Mouse (Mus musculus): Measurements from ENCODE around the gene Myh14. TPM values are rescaled to one million over a fixed set of nuclear protein-coding genes. Genes with fewer than 3 reads are reported as not detected.
A peak's percentile ranks its signal among the peaks of the same experiment; 100 is the strongest.

Gene Myh14
- total RNA-seq, 2 experiments from 2014 or later: 11.8 to 14.3 TPM

DNA sequence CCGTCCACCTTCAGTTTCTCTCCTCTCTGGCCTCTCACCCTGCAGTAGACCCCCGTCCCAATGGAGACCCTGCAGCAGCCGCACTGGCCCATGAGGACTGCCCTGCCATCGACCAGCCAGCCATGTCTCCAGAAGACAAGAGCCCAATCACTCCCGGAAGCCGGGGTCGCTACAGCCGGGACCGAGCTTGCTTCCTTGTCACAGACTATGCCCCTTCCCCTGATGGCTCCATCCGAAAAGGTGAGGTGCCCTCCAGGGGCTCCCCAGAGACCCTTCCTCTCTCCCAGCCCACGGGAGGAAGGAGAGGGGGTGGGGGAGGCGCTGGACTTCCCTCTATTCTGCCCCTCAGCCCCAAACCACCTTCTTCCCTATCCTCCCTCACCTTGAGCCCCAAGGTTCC, 72.3 kb downstream of the Myh14 start:
- no peak for DNase-seq

DNA sequence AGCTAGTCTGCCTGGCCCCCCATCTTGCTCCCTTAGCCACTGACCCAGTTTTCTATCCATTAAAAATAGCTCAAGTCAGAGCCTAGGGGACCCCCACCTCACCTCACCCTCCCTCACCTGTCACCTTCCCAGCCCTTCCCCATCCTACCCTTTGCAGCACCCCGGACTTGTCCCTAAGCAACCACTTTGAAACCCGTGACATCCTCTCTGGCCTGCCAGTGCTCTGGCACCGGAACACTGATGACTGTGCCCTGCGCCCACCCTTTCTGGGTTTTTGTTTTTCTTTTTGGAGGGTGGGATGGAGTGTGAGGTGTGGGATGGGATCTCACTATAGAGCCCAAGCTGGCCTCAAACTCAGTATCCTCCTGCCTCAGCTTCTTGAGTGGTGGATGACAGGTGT, 73.0 kb downstream of the Myh14 start:
- no peak for DNase-seq

GRCm38 (mm10) chr7:44596996-44597538, 73.6 kb downstream of the Myh14 start:
- DNase-seq: no peak

DNA sequence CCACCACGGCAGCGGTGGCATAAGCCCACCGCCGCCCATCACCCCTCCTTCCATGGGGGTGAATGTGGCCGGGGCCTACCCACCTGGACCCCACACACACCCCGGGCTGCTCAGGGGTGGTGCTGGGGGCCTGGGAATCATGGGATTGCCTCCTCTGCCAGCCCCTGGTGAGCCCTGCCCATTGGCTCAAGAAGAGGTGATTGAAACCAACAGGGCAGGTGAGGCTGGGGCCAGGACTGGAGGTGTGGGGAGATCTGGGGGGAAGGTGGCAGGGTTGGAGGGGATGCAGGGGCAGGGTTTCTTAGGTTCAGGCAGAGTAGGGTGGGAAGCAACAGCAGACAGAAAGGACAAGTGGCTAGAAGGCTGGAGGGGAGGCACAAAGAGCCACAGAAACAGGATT, 74.6 kb downstream of the Myh14 start:
- DNase-seq: no peak

DNA sequence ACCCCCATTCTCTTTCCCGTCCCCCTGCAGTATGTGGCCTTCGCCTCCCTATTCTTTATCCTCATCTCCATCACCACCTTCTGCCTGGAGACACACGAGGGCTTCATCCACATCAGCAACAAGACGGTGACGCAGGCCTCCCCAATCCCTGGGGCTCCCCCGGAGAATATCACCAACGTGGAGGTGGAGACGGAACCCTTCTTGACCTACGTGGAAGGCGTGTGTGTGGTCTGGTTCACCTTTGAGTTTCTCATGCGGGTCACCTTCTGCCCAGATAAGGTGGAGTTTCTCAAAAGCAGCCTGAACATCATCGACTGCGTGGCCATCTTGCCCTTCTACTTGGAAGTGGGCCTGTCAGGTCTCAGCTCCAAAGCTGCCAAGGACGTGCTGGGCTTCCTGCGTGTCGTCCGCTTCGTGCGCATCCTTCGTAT, 75.5 kb downstream of the Myh14 start:
- no peak for DNase-seq

DNA sequence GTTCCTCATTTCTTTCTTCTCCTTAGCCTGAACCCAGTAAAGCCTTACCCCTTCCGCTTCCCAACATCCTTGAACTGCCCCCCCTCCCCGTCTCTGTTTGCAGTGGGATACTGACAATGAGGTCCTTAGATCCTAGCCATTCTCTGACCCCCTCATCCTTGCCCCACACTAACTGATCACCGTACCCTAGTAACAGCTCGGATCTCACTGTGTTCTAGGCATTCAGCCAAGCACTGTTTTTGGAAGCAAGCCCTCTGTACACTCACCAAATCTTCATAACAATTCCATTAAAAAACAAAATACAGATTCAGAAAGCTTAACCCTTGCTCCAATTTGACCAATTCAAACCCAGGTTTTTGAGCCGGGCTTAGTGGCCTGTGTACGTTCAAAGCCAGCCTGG, 76.4 kb downstream of the Myh14 start:
- DNase-seq: no peak

DNA sequence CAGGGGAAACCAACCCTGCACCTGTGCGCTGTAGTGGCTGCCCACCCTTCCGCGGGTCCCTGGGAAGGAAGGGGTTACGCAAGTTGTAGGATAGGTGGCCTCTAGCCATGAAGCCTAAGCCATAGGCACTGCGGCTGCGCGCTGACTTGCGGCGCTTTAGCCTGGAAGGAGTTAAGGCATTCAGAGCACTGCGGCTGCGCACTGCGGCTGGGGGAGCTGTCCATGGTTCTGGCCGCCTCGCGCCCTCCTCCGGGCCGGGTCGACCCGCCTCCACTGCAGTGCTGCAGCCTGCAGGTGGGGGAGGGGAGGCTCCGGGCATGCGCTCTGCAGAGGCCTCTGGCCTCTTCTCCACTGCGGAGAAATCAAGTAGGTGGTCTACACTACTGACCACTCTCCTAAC, 76.9 kb downstream of the Myh14 start:
- DNase-seq: peak; percentile 93

DNA sequence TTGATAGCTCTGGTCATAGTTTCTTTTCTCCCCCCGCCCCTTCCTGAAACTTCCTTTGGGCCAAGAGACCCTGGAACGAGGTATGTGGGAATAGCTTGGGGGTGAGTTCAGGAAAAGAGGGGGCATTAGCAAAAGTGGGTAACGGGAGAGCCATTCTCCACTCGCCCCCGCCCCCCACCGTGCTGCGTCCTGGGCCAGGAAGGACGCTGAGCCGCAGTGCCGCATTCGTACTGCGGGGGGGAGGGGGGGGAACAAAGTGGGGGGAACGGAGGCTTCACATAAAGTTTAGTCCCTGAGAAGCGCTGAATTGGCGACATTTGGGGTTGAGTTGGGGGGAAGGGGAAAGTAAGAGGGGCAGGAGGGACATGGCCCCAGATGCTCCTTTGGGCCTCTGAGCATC, 77.6 kb downstream of the Myh14 start:
- DNase-seq: no peak

- DNase-seq: no peak
Observed at GRCm38 (mm10) chr7:44591348-44592116, 79.1 kb downstream of the Myh14 start.

GRCm38 (mm10) chr7:44590402-44591347, 80.0 kb downstream of the Myh14 start, which contains the start of gene Kcnc3:
Kcnc3 (plus strand) TSS chr7:44590664.
- DNase-seq: peak; percentile 83

DNA sequence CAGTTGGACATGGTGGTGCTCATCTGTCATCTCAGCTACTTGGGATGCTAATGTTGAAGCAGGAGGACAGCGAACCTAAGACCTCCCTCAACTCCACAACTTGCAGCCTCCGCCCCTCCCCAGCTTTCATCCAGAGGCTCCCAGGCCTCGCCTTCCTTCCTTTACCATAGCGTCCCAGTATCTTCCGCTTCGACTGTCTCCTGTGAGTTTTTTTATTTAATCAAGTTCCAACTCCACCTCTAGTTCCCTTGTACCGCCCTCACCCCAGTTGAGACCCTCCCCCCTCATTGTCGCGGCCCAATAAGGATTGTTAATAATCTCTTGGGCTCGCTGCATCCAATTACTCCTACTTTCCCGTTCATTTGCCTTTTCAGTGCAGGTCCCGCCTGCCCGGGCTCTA, 80.7 kb downstream of the Myh14 start:
- DNase-seq: no peak

- peak; percentile 61 for DNase-seq
Observed at GRCm38 (mm10) chr7:44589149-44589548, 81.5 kb downstream of the Myh14 start.

GRCm38 (mm10) chr7:44588338-44588737, 82.3 kb downstream of the Myh14 start:
- DNase-seq: no peak

- no peak for DNase-seq
Observed at GRCm38 (mm10) chr7:44587676-44588075, 83.0 kb downstream of the Myh14 start.

DNA sequence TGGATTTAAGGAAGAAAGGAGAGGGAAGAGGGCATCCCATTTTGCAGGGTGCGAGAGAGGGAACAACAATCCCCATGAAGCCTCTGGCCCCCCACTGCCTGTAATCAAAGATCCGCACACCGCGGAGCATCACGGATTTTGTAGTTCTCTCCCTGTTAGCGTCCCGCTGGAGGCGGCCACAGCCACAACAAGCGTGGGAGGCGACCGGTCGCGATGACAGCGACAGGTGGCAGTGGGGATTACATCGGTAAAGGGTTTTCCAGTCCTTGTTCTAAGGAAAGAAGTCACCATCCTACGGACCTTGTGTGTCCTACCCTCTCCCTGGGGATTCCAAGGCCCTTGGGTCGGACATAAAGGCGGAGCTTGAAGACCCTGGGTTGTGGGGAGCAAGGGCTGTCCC, 83.7 kb downstream of the Myh14 start:
- DNase-seq: peak; percentile 52

DNA sequence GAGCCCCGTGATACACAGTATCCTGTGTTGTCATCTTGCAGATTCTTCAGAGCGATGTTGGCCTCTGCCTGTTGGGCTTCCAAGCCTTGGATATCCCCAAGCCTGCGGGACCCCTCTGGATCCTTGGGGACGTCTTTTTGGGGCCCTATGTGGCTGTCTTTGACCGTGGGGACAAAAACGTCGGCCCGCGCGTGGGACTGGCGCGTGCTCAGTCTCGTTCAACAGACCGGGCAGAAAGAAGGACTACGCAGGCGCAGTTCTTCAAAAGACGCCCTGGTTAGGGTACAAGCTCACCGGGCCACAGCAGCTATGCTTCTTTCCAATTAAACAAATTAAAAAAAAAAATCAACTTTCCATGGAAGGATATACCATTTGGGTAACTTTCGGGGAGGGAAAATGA, 84.1 kb downstream of the Myh14 start:
- no peak for DNase-seq

DNA sequence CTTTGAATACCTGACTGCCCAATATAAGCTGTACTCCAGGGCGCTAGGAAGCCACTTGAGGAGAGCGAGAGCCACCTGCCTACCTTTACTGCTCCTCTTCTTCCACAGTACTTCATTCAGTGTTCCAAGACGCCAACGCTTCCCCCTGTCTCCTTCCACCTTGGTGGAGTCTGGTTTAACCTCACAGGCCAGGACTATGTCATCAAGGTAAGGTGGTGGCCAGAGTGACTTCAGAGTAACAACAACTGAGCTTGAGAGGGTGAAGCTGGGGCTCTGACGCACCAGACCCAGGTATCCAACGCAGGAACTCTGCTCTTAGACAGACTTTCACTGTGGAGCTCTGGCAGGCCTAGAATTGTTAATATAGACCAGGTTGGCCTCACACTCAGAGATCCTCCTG, 85.0 kb downstream of the Myh14 start:
- DNase-seq: no peak

GRCm38 (mm10) chr7:44584921-44585320, 85.7 kb downstream of the Myh14 start:
- no peak for DNase-seq

DNA sequence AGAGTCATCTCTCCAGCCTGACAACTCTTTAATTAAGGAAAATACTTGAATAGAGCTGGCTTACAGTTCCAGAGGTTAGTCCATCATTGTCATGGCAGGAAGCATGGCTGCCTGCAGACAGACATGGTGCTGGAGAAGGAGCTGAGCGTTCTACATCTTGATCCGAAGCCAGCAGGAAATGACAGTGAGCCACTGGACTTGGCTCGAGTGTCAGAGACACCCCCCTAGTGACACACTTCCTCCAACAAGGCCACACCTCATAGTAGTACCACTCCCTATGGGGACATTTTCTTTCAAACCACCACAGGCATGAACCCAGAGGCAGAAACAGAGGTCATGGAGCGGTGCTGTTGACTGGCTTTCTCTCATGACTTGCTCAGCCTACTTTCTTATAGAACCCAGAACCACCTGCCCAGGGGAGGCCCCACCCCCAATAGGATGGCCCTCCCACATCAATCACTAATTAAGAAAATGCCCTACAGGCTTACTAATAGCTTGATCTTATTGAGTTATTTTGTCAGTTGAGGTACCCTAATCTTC, 86.3 kb downstream of the Myh14 start:
- DNase-seq: no peak

DNA sequence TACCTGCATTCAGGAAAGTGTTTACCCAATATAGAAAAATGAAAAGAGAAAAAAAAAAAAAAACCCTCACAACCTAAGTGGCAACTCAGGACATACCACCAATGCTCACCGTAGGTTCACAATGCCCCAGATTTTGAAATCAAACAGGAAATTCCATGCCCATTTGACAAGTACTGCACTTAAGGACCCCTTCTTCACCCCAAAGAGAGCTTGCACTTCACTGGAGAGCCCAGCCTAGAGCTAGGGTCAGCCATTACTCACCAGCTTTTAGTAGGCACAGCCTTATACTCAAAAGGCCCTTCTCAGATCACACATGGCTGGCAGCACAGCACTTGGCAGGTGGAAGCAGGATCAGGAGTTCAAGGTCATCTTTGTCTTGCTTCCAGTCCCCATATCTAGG, 87.5 kb downstream of the Myh14 start:
- DNase-seq: no peak

- no peak for DNase-seq
Observed at GRCm38 (mm10) chr7:44582709-44583108, 87.9 kb downstream of the Myh14 start.

DNA sequence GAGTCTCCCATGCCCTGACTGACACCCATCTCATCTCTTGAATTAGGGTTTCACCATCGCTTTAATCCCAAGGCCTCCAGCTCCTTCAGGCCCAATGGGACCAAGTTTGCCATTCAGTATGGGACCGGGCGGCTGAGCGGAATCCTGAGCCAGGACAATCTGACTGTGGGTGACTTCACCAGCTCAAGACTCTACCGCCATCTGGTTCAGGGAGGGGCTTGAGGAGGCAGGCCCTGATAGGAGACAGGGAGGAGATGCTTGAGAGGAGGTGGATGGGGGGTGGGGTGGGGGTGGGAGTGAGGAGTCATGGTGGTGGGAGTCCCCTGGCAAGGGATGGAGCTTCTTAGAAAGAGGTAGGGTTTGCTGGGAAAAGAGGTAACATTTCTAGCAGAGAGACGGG, 89.0 kb downstream of the Myh14 start:
- DNase-seq: no peak

DNA sequence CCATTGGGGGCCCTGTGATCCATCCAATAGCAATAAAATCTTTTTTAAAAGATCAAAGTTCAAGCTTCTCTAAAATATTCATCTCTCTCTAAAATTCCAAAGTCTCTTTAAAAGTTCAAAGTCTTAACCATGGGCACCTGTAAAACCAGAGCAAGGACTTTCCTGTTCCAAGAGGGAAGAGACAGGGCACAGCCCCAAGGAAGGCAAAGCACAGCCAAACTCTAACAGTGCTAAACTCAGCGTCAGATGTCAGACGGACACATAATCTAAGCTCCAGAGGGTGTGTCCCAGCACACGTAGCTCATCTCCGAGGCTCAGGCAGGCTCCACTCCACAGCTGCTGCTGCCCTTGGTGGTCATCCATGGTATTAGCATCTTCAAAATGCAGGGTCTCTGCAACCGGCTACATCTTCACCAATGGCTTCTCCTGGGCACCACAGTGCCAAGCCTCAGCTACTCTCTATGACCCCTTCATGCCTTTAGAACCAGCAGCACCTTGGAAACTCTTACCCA, 94.3 kb downstream of the Myh14 start:
- DNase-seq: no peak
